Mouse (Mus musculus) natural killer cell, adult 2 months (primary cell): ENCODE data around the gene Pik3c2g.
"Not testable (repeated sequence)": the region's sequence is repeated elsewhere in the genome, so short reads cannot be mapped to it uniquely, and the experiment has no call there.

Experiments used
- DNase-seq, 2 experiments: peaks; one replicate each; pipeline ENCODE4 v3.0.0; 2022; ENCODE audit warnings: low spot score in 2 of 2

Pik3c2g gene

GRCm38 (mm10) chr6:139928766-139929165 lies 341.7 kb downstream of the Pik3c2g start:
- no peak for DNase-seq

- no peak for DNase-seq
Measured at GRCm38 (mm10) chr6:139934861-139935260, 347.8 kb downstream of the Pik3c2g start.

- DNase-seq: not testable (repeated sequence)
Measured at GRCm38 (mm10) chr6:139937581-139937980, 350.6 kb downstream of the Pik3c2g start.

- no peak for DNase-seq
Measured at GRCm38 (mm10) chr6:139947106-139947879, 360.3 kb downstream of the Pik3c2g start.

GRCm38 (mm10) chr6:139953596-139953995 lies 366.6 kb downstream of the Pik3c2g start:
- no peak for DNase-seq

GRCm38 (mm10) chr6:139957531-139958241 lies 370.7 kb downstream of the Pik3c2g start:
- no peak for DNase-seq

- no peak for DNase-seq
Measured at GRCm38 (mm10) chr6:139963775-139964174, 376.8 kb downstream of the Pik3c2g start.

GRCm38 (mm10) chr6:139964895-139965294 lies 377.9 kb downstream of the Pik3c2g start:
- no peak for DNase-seq

- DNase-seq: no peak
Measured at GRCm38 (mm10) chr6:139966684-139967083, 379.7 kb downstream of the Pik3c2g start.

- no peak for DNase-seq
Measured at GRCm38 (mm10) chr6:139971608-139972298, 384.7 kb downstream of the Pik3c2g start.

GRCm38 (mm10) chr6:139974668-139975067 lies 387.6 kb downstream of the Pik3c2g start:
- DNase-seq: no peak

- DNase-seq: no peak
Measured at GRCm38 (mm10) chr6:139978114-139978513, 391.1 kb downstream of the Pik3c2g start.

- no peak for DNase-seq
Measured at GRCm38 (mm10) chr6:139981061-139981460, 394.0 kb downstream of the Pik3c2g start.

- no peak for DNase-seq
Measured at GRCm38 (mm10) chr6:139984069-139984468, 397.0 kb downstream of the Pik3c2g start.

GRCm38 (mm10) chr6:139986564-139986963 lies 399.5 kb downstream of the Pik3c2g start:
- DNase-seq: no peak

- DNase-seq: no peak
Measured at GRCm38 (mm10) chr6:139989075-139989474, 402.1 kb downstream of the Pik3c2g start.

GRCm38 (mm10) chr6:139989597-139989996 lies 402.6 kb downstream of the Pik3c2g start:
- DNase-seq: no peak

- DNase-seq: no peak
Measured at GRCm38 (mm10) chr6:140005181-140005580, 418.2 kb downstream of the Pik3c2g start.
